Mouse (Mus musculus): Measurements from ENCODE around the gene Cgnl1. TPM values are rescaled to one million over a fixed set of nuclear protein-coding genes. Genes with fewer than 3 reads are reported as not detected.

The Cgnl1 gene
- polyA plus RNA-seq, 1 experiment from 2014 or later = 33.8 TPM

DNA sequence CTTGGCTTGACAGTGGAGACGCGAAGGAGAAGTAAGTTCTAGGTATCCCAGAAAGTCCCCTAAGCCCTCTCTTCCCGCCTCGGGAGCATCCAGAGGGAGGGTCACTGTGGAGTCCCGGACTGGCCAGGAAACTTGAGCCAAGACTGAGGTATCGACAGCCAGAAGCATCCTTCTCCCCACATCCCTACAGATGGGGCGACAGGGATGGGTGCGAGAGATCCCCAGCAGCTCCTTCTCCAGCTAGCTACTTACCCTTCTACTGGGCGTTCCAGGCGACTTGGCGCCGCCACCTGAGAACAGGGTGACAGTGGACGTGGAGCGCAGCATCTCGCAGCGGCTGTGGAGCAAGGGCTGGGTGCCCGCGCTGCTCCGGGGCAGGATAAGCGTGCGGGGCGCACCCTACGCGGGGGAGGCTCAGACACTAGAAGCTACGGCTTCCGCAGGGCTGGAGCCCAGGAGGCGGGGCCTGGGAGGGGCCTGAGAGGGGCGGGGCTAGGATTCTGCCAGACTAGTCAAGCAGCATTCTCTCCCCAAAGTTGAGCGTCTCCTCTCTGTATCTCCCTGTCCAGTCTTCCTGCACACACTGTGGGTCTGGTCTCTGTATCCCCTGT lies 179.4 kb downstream of the Cgnl1 start, which contains the start of gene Myzap:
Gene Myzap, minus strand, starts transcription at position 423 of the 611 bp plus-strand sequence.
- no peak for TF ChIP-seq CTCF (IDR thresholded peaks at IDR 0.05; ENCODE audit: low read depth)
- DNase-seq (ENCODE audit: low spot score) = peak; percentile 93
- Histone ChIP-seq H3K4me3 (replicated peaks; ENCODE audit: low read depth, low read length) (peak within 1 kb of the TSS; percentile 57), H3K4me1 (replicated peaks; ENCODE audit: insufficient read depth, low read length) (peaks cover 6% of the 10 kb centered on the region; the same call in 1 of the 2 replicates), H3K27me3 (ENCODE audit: insufficient read depth, low read length) (no peaks in the 10 kb centered on the region), H3K4me2 (ENCODE audit: low read length) (peak within 1 kb of the TSS; percentile 80), H3K9me3 (replicated peaks; ENCODE audit: low read length) (no peaks in the 10 kb centered on the region), H3K9ac (ENCODE audit: low read depth, low read length) (peak within 1 kb of the TSS; percentile 61), H3K27ac (peak within 1 kb of the TSS; percentile 47; the same call in 1 of the 2 replicates), H3K36me3 (ENCODE audit: insufficient read depth, low read length) (no peaks in the 10 kb centered on the region)
- WGBS = 1% methylated on average over 29 of the region's 29 CpGs
- ATAC-seq (replicated peaks; ENCODE audit: low FRiP score, low read depth) = peak; percentile 91

- Histone ChIP-seq H3K9me3 (replicated peaks; ENCODE audit: low read length) (no peaks in the 10 kb centered on the region), H3K36me3 (ENCODE audit: insufficient read depth, low read length) (no peaks in the 10 kb centered on the region), H3K9ac (ENCODE audit: low read depth, low read length) (no peak overlapping the region), H3K4me1 (replicated peaks; ENCODE audit: insufficient read depth, low read length) (peaks cover 6% of the 10 kb centered on the region; the same call in 1 of the 2 replicates), H3K27me3 (ENCODE audit: insufficient read depth, low read length) (no peaks in the 10 kb centered on the region), H3K4me3 (replicated peaks; ENCODE audit: low read depth, low read length) (no peak overlapping the region), H3K27ac (no peak overlapping the region), H3K4me2 (ENCODE audit: low read length) (peak overlapping the region; percentile 80)
- TF ChIP-seq CTCF (IDR thresholded peaks at IDR 0.05; ENCODE audit: low read depth) = no peak
- no peak for ATAC-seq (replicated peaks; ENCODE audit: low FRiP score, low read depth)
- no peak for DNase-seq (ENCODE audit: low spot score)
- 18% methylated on average over 5 of the region's 5 CpGs for WGBS
These were observed 180.3 kb downstream of the Cgnl1 start for GRCm38 (mm10) chr9:71591106-71591505.

DNA sequence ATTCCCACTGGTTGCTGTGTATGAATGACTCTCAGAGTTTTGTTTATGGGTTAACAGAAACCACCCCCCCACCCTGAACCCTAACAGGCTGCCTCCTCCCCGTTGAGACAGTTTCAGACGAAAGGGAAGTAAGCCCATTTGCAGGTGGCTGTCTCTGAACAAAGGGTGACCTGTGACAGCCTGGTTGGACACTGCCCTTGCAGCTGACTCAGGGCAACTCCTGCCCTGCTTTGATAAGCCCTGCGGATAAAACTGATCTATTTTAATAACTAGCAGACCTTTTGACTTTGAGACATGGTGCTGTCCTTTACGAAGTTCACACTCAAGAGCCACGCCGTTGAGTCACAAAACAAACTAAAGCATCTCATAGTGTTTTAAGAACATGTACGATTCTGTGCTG lies 181.6 kb downstream of the Cgnl1 start:
- H3K27me3 ChIP-seq (ENCODE audit: insufficient read depth, low read length) = no peaks in the 10 kb centered on the region
- no peak overlapping the region for H3K9ac ChIP-seq (ENCODE audit: low read depth, low read length)
- H3K27ac ChIP-seq = no peak overlapping the region
- TF ChIP-seq CTCF (IDR thresholded peaks at IDR 0.05; ENCODE audit: low read depth) = no peak
- DNase-seq (ENCODE audit: low spot score) = no peak
- H3K4me1 ChIP-seq (replicated peaks; ENCODE audit: insufficient read depth, low read length) = peaks cover 6% of the 10 kb centered on the region; the same call in 1 of the 2 replicates
- H3K36me3 ChIP-seq (ENCODE audit: insufficient read depth, low read length) = no peaks in the 10 kb centered on the region
- WGBS = 56% methylated on average over 7 of the region's 7 CpGs
- H3K4me3 ChIP-seq (replicated peaks; ENCODE audit: low read depth, low read length) = no peak overlapping the region
- H3K4me2 ChIP-seq (ENCODE audit: low read length) = no peak overlapping the region
- no peaks in the 10 kb centered on the region for H3K9me3 ChIP-seq (replicated peaks; ENCODE audit: low read length)
- ATAC-seq (replicated peaks; ENCODE audit: low FRiP score, low read depth) = no peak

DNA sequence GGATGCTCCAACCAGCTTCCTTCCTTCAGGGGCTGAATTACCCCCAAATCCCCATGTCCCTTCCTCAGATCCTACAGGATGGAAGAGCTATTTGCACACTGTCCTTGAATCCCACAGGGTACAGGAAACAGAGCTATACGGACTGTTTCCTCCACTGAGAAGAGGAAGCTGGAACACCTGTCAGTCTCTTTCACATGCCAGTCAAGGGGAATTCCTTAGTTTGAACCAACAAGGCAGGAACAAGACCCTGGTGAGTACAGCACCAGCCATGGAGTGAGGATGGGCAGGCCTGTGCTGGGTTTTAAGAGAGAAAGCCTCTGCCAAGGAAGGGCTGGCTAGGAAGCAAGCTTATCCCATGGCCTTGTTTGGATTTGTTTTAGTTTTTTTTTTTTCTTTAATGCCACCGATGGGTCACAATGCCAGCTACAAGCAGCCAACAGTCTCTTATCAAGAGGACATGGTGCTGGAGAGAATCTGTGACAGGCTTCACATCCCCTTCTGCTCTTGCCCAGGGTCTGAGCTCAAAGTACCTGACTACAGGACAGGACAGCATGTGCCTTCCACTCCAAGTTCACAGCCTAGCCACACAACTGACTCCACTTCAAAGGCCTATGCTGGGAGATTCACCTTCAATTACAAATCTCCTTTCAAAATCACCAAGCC lies 182.3 kb downstream of the Cgnl1 start:
- ATAC-seq (replicated peaks; ENCODE audit: low FRiP score, low read depth) (no peak), DNase-seq (ENCODE audit: low spot score) (no peak)
- H3K27me3 ChIP-seq (ENCODE audit: insufficient read depth, low read length) = no peaks in the 10 kb centered on the region
- 62% methylated on average over 2 of the region's 2 CpGs for WGBS
- H3K36me3 ChIP-seq (ENCODE audit: insufficient read depth, low read length) = no peaks in the 10 kb centered on the region
- H3K4me1 ChIP-seq (replicated peaks; ENCODE audit: insufficient read depth, low read length) = peaks cover 6% of the 10 kb centered on the region; the same call in 1 of the 2 replicates
- no peak overlapping the region for H3K4me2 ChIP-seq (ENCODE audit: low read length)
- no peak overlapping the region for H3K9ac ChIP-seq (ENCODE audit: low read depth, low read length)
- no peak overlapping the region for H3K4me3 ChIP-seq (replicated peaks; ENCODE audit: low read depth, low read length)
- no peaks in the 10 kb centered on the region for H3K9me3 ChIP-seq (replicated peaks; ENCODE audit: low read length)
- no peak for TF ChIP-seq CTCF (IDR thresholded peaks at IDR 0.05; ENCODE audit: low read depth)
- H3K27ac ChIP-seq = no peak overlapping the region

GRCm38 (mm10) chr9:71586408-71586807 lies 185.0 kb downstream of the Cgnl1 start:
- H3K4me3 ChIP-seq (replicated peaks; ENCODE audit: low read depth, low read length) = no peak overlapping the region
- ATAC-seq (replicated peaks; ENCODE audit: low FRiP score, low read depth) (no peak), DNase-seq (ENCODE audit: low spot score) (no peak)
- H3K36me3 ChIP-seq (ENCODE audit: insufficient read depth, low read length) = no peaks in the 10 kb centered on the region
- no peak for TF ChIP-seq CTCF (IDR thresholded peaks at IDR 0.05; ENCODE audit: low read depth)
- no peak overlapping the region for H3K9ac ChIP-seq (ENCODE audit: low read depth, low read length)
- no peaks in the 10 kb centered on the region for H3K9me3 ChIP-seq (replicated peaks; ENCODE audit: low read length)
- no peaks in the 10 kb centered on the region; the same call in none of the 2 replicates for H3K4me1 ChIP-seq (replicated peaks; ENCODE audit: insufficient read depth, low read length)
- 44% methylated on average over 3 of the region's 3 CpGs for WGBS
- no peaks in the 10 kb centered on the region for H3K27me3 ChIP-seq (ENCODE audit: insufficient read depth, low read length)
- H3K4me2 ChIP-seq (ENCODE audit: low read length) = no peak overlapping the region
- H3K27ac ChIP-seq = no peak overlapping the region

- ATAC-seq (replicated peaks; ENCODE audit: low FRiP score, low read depth) (no peak), DNase-seq (ENCODE audit: low spot score) (no peak)
- Histone ChIP-seq H3K4me3 (replicated peaks; ENCODE audit: low read depth, low read length) (no peak overlapping the region), H3K27me3 (ENCODE audit: insufficient read depth, low read length) (no peaks in the 10 kb centered on the region), H3K4me2 (ENCODE audit: low read length) (no peak overlapping the region), H3K36me3 (ENCODE audit: insufficient read depth, low read length) (no peaks in the 10 kb centered on the region), H3K9ac (ENCODE audit: low read depth, low read length) (no peak overlapping the region), H3K9me3 (replicated peaks; ENCODE audit: low read length) (no peaks in the 10 kb centered on the region), H3K4me1 (replicated peaks; ENCODE audit: insufficient read depth, low read length) (no peaks in the 10 kb centered on the region; the same call in 1 of the 2 replicates), H3K27ac (0 out of 2 replicates have a peak overlapping the region, but pooled peaks have one; percentile 5)
- TF ChIP-seq CTCF (IDR thresholded peaks at IDR 0.05; ENCODE audit: low read depth) = no peak
- WGBS = 57% methylated on average over 1 of the region's 1 CpGs
These were observed 188.6 kb downstream of the Cgnl1 start for GRCm38 (mm10) chr9:71582771-71583170.

Measured in kidney, postnatal 0 days (tissue).